Mouse (Mus musculus) CD4-positive, CD25-positive, alpha-beta regulatory T cell, adult 4 months (primary cell): ENCODE data around the gene Olfr153. TPM values are rescaled to one million over a fixed set of nuclear protein-coding genes. Genes with fewer than 3 reads are reported as not detected.
"Not testable (repeated sequence)": the region's sequence is repeated elsewhere in the genome, so short reads cannot be mapped to it uniquely, and the experiment has no call there.

ENCODE experiments used
- ATAC-seq: one replicate; pipeline ENCODE4 v1.8.0; 2017
- polyA plus RNA-seq, 2 experiments: library from polyadenylated mRNA; unstranded; fragments of 100-300 nt; shearing (Covaris generic); gene quantifications; one replicate each; pipeline ENCODE4 v1.2.1; 2017

The Olfr153 gene
- polyA plus RNA-seq = not detected

DNA sequence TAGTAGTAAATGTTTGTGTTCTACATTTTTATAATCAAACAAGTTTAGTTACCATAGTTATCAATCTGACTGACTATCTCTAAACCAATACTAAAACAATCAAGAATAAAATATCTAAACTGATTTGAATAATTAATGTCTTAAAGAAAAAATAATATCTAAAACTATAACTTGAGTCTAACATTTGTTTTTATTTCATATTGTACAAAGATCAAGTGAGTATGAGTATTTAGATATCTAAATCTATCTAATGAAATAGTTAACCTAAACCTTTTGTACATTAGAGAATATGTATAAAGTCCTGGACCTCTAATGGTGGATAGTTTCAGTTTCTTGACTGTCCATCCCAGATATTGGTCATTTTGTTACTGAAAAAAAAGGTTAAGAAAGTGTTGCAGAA is at the start of gene Olfr153:
Gene Olfr153, plus strand, starts transcription at position 301 of the 400 bp plus-strand sequence.
- no peak for ATAC-seq

DNA sequence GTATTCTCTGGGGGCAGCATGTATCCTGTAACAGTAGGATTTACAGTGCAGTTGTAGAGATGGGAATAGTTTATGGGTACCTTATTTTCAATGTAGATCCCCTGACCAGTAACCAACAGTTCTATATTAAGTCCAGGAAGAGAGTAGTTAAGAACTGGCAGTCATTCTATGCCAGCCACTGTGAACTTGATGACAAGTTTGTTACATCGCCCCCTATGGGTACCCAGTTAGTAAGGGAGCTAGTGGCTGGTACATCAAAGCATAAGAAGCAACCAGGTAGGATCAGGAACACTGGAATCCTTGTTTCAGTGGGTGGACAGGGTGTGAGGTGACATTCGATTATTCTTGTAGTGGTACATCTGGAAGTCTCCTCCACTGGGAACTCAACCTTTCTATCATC is 49.3 kb upstream of the Olfr153 start:
- no peak for ATAC-seq

DNA sequence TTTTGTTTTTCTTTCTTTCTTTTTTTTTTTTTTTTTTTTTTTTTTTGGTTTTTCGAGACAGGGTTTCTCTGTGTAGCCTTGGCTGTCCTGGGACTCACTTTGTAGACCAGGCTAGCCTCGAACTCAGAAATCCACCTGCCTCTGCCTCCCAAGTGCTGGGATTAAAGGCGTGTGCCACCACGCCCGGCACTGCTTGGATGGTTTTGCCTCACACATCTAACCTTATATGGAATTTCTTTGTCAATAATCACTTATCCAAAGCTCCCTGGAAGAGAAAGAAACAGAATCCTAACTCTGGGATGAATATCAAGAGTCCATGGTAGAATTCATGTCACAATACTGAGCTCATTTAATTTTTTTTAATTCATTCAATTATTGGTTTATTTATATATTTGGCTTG is 34.6 kb upstream of the Olfr153 start, which contains the start of gene Pramel7:
Gene Pramel7, minus strand, starts transcription at position 101 of the 400 bp plus-strand sequence.
- ATAC-seq = not testable (repeated sequence)

DNA sequence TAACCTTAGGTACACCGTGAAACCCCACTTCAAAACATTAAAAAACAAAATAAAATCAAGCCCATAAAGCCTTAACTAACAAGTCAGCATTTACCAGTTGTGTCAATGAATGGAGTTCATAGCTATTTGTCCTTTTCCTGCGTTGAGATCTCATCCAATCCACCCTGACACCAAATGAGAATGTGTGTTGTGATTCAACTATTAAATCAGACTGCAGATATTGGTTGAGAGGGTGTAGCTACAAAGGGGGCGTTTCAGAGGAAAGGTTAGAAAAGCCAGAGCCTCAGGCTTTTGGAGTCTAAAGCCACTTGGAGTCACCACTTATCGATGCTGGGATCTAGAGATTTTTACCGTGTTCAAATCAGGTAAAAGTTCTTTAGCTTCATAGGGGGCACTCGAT is 25.3 kb upstream of the Olfr153 start, which contains the start of gene Pramel6:
Gene Pramel6, plus strand, starts transcription at position 301 of the 400 bp plus-strand sequence.
- no peak for ATAC-seq

DNA sequence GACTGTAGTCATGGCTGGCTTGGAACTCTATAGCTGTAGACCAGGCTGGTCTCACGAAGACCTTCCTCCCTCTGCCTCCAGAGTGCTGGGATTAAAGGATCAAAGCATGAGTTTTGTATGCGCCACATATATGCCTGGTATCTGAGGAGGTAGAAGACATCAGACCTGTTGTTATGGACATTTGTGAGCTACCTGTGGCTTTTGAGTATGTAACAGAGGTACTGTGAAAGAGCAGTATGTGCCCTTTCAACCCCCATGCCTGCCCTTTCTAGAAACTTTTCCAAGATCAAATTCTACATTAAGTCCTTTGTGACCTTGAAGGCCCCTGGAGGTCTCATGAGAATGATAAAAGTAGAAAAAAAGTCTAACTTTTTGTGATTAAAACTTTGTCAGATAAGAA is 16.6 kb upstream of the Olfr153 start:
- ATAC-seq = no peak

DNA sequence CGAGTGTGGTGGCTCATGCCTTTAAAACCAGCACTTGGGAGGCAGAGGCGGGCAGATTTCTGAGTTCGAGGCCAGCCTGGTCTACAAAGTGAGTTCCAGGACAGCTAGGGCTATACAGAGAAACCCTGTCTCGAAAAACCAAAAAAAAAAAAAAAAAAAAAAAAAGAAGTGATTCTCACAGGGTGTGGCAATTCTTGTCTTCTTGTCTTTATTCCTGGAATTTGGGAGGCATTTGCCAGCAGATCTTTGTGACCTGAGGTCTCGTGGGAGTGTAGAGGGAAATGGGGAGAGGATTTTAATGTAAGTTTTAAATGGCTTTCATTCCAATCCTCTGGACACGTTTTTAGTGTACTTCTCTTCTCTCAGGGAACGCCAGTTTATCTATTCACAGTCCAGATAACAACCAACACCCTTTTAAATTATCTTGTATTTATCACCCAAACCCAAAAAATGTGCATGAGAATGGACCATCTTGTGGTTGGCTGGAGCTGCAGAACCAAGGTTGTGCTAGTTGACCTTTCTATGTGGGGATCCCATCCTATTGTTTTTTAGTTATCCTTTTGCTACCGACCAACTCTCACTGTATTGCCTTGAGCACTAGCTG is 16.0 kb upstream of the Olfr153 start:
- no peak for ATAC-seq

DNA sequence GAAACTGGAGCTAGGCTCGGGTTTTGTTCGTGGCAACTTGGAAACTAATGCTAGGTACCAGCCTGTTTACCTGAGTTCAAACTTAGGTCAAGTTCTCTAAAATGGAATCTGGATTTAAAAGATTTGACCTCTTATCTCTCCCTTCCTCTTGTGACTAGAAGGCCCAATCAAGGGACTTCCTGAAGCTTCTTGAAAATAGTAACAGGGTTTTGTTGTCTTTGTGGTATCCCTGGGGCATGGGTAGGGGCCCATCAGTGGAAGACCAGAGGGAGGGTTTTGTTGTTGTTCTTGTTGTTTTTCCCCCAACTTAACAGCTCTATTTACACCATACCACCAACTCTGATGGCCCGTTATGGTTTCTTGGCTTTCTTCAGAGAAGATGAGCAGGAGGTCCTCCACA is 15.0 kb upstream of the Olfr153 start:
- no peak for ATAC-seq

DNA sequence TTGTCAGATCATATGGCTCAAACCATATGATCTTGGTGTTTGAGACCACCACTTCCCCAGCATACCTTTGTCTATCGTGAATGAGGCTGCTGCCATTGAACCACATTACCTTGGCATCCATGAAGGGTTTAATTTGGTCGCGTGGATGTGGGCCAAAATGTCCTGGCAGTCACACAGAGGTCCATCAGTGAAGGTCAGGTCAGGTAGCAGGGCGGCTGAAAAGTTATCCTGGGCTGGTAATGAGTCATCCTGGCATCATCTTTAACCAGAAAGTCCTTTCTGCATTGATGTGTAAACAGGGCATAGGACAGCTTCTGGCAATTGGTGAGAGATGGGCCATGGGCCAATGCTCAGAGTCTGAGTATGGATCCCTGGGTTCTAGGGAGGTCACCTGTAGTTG is 10.9 kb upstream of the Olfr153 start:
- no peak for ATAC-seq

DNA sequence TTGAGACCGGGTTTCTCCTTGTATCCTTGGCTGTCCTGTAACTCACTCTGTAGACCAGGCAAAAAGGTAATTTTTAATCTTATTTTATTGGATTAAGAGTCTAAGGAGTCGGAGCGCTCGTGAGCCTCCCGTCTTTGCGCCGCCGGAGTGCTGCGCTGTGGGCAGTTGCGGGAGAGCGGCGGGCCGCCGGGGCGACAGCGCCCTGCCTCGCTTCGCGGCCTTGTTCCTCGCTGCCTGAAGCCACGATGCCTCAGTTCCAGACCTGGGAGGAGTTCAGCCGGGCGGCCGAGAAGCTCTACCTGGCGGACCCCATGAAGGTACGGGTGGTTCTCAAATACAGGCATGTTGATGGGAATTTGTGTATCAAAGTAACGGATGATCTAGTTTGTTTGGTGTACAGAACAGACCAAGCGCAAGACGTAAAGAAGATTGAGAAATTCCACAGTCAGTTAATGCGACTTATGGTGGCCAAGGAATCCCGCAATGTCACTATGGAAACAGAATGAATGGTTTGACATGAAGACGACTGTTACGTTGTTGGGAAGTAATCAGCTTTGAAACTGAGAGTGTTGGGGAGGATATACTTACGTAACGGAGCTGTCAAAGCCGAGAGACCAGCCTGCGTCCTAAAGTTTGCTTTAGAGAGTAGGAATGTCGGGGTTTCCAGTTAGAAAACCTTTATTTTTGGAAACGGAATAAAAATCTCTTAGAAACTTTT is 5.5 kb upstream of the Olfr153 start:
- ATAC-seq = not testable (repeated sequence)

DNA sequence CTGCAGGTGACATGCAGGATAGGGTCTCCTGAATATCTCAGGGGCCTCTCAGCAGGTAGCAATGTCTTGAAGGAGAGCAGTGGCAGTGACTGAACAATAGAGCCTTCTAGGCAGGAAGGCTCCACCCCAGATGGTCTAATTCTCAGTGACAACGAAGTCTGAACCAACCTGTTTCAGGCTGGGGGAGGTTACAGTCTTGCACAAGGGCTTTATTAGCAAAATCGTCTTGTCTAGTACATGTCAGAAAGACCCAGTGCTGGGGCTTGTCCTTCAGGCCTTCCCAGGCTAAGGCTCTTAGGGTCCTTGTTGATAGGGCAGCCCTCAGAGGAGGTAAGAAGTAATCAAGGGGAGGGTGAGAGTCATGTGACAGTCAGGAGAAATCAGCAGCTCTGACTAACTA is 3.2 kb downstream of the Olfr153 start:
- no peak for ATAC-seq

DNA sequence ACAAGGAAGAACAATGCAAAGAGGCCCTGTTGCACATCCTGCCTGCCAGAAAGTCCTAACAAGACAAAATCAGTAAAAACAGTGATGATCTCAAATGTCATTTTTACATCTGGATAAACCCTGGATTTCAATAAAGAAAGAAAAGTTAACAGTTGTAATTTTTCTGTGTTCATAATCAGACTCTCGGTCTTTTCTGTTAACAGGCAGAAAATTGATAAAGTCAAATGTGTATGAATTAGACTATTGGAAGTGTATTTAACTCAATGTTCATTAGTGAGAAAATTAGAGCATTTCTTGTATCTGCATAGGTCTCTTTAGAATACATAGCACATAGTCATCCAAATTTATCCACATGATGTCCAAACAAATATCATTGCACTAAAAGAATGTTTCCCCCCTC is 13.8 kb downstream of the Olfr153 start, which contains the start of gene Olfr1128:
Gene Olfr1128, minus strand, starts transcription at position 101 of the 400 bp plus-strand sequence.
- ATAC-seq = no peak

DNA sequence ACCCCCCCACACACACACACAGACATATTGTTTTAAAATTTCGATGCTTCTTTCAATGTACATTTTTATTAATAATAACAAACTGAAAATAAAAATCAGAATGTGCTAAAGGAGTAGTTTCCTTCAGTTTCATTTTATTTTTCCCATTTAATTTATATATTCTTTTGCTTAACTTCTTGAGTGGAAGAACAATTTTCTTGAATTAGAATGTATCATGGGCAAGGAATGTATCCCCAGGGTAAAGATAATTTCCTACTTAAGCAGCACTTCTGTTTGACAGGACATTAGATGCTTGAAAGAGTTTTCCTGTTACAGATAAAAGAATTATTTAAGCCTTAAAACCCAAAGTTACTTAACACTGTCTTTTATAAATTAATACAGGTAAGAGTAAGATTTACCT is 42.0 kb downstream of the Olfr153 start, which contains the start of gene Olfr1129:
Gene Olfr1129, plus strand, starts transcription at position 301 of the 400 bp plus-strand sequence.
- ATAC-seq = not testable (repeated sequence)

Other genes with a start within 250 kb of the Olfr153 start
- gene Olfr1118, start 224.2 kb upstream of the Olfr153 start, polyA plus RNA-seq = not detected
- not detected for gene Olfr1120, start 177.0 kb upstream of the Olfr153 start, polyA plus RNA-seq
- gene Olfr1121, start 161.9 kb upstream of the Olfr153 start, polyA plus RNA-seq = not detected
- not detected for gene Olfr1122, start 145.9 kb upstream of the Olfr153 start, polyA plus RNA-seq
- not detected for gene Olfr1123, start 115.2 kb upstream of the Olfr153 start, polyA plus RNA-seq
- 1 to 10 TPM in 1 of 2 experiments, not detected in 1; 3.3 TPM for gene Olfr1124, start 101.5 kb upstream of the Olfr153 start, polyA plus RNA-seq
- gene Olfr1126, start 77.8 kb upstream of the Olfr153 start, polyA plus RNA-seq = not detected
- not detected for gene Pramel7, start 34.7 kb upstream of the Olfr153 start, polyA plus RNA-seq
- not detected for gene Pramel6, start 25.2 kb upstream of the Olfr153 start, polyA plus RNA-seq
- gene Olfr1128, start 13.7 kb downstream of the Olfr153 start, polyA plus RNA-seq = not detected
- gene Olfr1129, start 42.1 kb downstream of the Olfr153 start, polyA plus RNA-seq = not detected
- gene Olfr1130, start 74.4 kb downstream of the Olfr153 start, polyA plus RNA-seq = not detected
- not detected for gene Olfr1131, start 95.3 kb downstream of the Olfr153 start, polyA plus RNA-seq
- gene Olfr1132, start 105.7 kb downstream of the Olfr153 start, polyA plus RNA-seq = not detected
- gene Olfr1133, start 115.6 kb downstream of the Olfr153 start, polyA plus RNA-seq = not detected
- gene Olfr1134, start 126.7 kb downstream of the Olfr153 start, polyA plus RNA-seq = not detected
- gene Olfr1135, start 141.9 kb downstream of the Olfr153 start, polyA plus RNA-seq = not detected
- gene Olfr1136, start 162.2 kb downstream of the Olfr153 start, polyA plus RNA-seq = not detected
- gene Olfr1137, start 181.4 kb downstream of the Olfr153 start, polyA plus RNA-seq = not detected
- not detected for gene Olfr1138, start 208.2 kb downstream of the Olfr153 start, polyA plus RNA-seq
- gene Olfr1140, start 212.0 kb downstream of the Olfr153 start, polyA plus RNA-seq = not detected
- not detected for gene Olfr1141, start 222.2 kb downstream of the Olfr153 start, polyA plus RNA-seq
- gene Olfr152, start 247.7 kb downstream of the Olfr153 start, polyA plus RNA-seq = not detected